In the genomic region with DNA sequence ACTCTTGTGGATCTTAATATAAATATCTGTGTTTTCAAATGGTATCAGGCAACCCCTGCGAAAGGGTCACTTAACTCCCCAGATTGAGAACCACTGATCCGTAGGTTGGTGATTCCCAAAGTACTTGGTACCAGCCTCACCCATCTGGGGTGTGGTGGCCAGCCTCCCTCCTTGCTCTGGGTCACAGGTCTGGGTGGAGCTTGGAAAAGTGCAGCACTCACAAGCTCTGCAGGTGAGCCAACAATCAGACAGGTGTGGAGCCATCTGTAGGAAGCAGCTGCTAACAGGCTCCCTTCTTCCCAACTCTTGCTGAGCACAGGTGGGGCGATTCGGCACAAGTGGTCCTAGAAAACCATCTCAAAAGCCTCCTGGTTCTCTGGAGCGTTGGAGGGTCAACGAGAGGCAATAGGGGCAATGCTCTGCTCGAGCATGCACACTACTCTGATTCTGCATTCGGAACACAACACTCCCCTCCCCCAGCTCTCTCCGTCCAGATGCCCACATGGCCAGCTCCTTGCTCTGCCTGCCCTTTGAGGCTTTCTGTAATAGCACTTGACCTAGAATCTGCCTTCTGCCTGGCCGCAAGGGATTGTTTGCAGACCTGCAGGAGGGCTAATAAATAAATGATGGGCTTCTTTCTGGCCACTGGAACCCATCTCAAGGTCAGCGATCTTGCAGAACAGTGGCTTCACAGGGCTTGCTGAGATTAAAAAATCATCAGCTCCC, we compare ENCODE assay signal across 12 mouse cellular contexts. TPM values are rescaled to one million over a fixed set of nuclear protein-coding genes. Genes with fewer than 3 reads are reported as not detected.
A peak's percentile ranks its signal among the peaks of the same experiment; 100 is the strongest.
DNase-seq lines count a peak whose midpoint lies in the region; ATAC-seq lines count a peak whose summit lies in the region.
"Had no signal": no experiment of that assay in that cellular context is flagged by ENCODE, and none has a peak within 500 bp of the region (broad histone marks: within the 10 kb centered on the region; RNA-seq: fewer than 3 reads in every experiment).

No protein-coding gene starts in this region.

- 49% methylated on average over 11 of the region's 11 CpGs for WGBS in embryonic facial prominence, embryonic 10.5 days
- 34% methylated on average over 11 of the region's 11 CpGs for WGBS in forebrain, embryonic 14.5 days
- WGBS in limb, embryonic 11.5 days: 45% methylated on average over 11 of the region's 11 CpGs
- WGBS in neural tube, embryonic 13.5 days: 36% methylated on average over 11 of the region's 11 CpGs

- H3K27me3 ChIP-seq in embryonic facial prominence, embryonic 10.5 days (replicated peaks; ENCODE audit: low read depth, poor library complexity, severe bottlenecking): no peaks in the 10 kb centered on the region
- no peaks in the 10 kb centered on the region for H3K27me3 ChIP-seq in forebrain, embryonic 14.5 days (replicated peaks; ENCODE audit: control insufficient read depth, insufficient read depth, low read length)
- H3K27me3 ChIP-seq in limb, embryonic 11.5 days (ENCODE audit: control insufficient read depth, insufficient read depth, low read length): no peaks in the 10 kb centered on the region
- no peaks in the 10 kb centered on the region for H3K27me3 ChIP-seq in neural tube, embryonic 13.5 days

- H3K36me3 ChIP-seq in embryonic facial prominence, embryonic 10.5 days (replicated peaks): no peaks in the 10 kb centered on the region
- no peaks in the 10 kb centered on the region for H3K36me3 ChIP-seq in forebrain, embryonic 14.5 days (ENCODE audit: control insufficient read depth, insufficient read depth, low read length)
- H3K36me3 ChIP-seq in limb, embryonic 11.5 days (ENCODE audit: control insufficient read depth, insufficient read depth, low read length): no peaks in the 10 kb centered on the region
- H3K36me3 ChIP-seq in neural tube, embryonic 13.5 days: no peaks in the 10 kb centered on the region

- DNase-seq in embryonic facial prominence, embryonic 10.5 days (ENCODE audit: low spot score): peak; percentile 49
- DNase-seq in forebrain, embryonic 14.5 days (ENCODE audit: low spot score): no peak
- peak; percentile 60 for DNase-seq in limb, embryonic 11.5 days (ENCODE audit: low spot score)
- DNase-seq in Muller cell, postnatal 12 days (ENCODE audit: inconsistent ontology term): no peak
- DNase-seq in adipocyte (ENCODE audit: low spot score): no peak
- no peak for DNase-seq in adrenal gland, postnatal 36 days
- DNase-seq: cerebellum, adult 11 months; lung, embryonic 14.5 days; spleen, adult 18-20 months; thymus, postnatal 25 days had no signal

- no peaks in the 10 kb centered on the region for H3K9me3 ChIP-seq in embryonic facial prominence, embryonic 10.5 days
- H3K9me3 ChIP-seq in forebrain, embryonic 14.5 days (replicated peaks; ENCODE audit: control insufficient read depth, low read length): no peaks in the 10 kb centered on the region
- H3K9me3 ChIP-seq in limb, embryonic 11.5 days (ENCODE audit: control insufficient read depth, low read length): no peaks in the 10 kb centered on the region
- H3K9me3 ChIP-seq in neural tube, embryonic 13.5 days: no peaks in the 10 kb centered on the region

- H3K27ac ChIP-seq in embryonic facial prominence, embryonic 10.5 days (replicated peaks): peak overlapping the region; percentile 63; the same call in 1 of the 2 replicates
- H3K27ac ChIP-seq in forebrain, embryonic 14.5 days (ENCODE audit: low read depth, low read length): peak overlapping the region; percentile 65
- H3K27ac ChIP-seq in limb, embryonic 11.5 days (replicated peaks; ENCODE audit: low read depth, low read length): no peak overlapping the region
- peak overlapping the region; percentile 95 for H3K27ac ChIP-seq in neural tube, embryonic 13.5 days (replicated peaks)

- peak overlapping the region; percentile 2; the same call in 1 of the 2 replicates for H3K4me2 ChIP-seq in forebrain, embryonic 14.5 days (ENCODE audit: low read length)
- H3K4me2 ChIP-seq in limb, embryonic 11.5 days (ENCODE audit: low read depth, severe bottlenecking): no peak overlapping the region
- H3K4me2 ChIP-seq in neural tube, embryonic 13.5 days: peak overlapping the region; percentile 41
- H3K4me2 ChIP-seq: lung, embryonic 14.5 days had no signal

- H3K9ac ChIP-seq in forebrain, embryonic 14.5 days (ENCODE audit: low read length): no peak overlapping the region
- no peak overlapping the region for H3K9ac ChIP-seq in limb, embryonic 11.5 days (ENCODE audit: low read length)
- H3K9ac ChIP-seq in neural tube, embryonic 13.5 days: no peak overlapping the region
- H3K9ac ChIP-seq: lung, embryonic 14.5 days had no signal

- ATAC-seq in forebrain, embryonic 14.5 days: peak; percentile 65
- no peak for ATAC-seq in limb, embryonic 11.5 days (ENCODE audit: insufficient number of reproducible peaks, low FRiP score, low TSS enrichment, low read depth)
- peak; percentile 57 for ATAC-seq in neural tube, embryonic 13.5 days (ENCODE audit: low read depth)

- peaks cover 27% of the 10 kb centered on the region for H3K4me1 ChIP-seq in embryonic facial prominence, embryonic 10.5 days
- H3K4me1 ChIP-seq in forebrain, embryonic 14.5 days (ENCODE audit: control insufficient read depth, insufficient read depth, low read length): peaks cover 19% of the 10 kb centered on the region
- H3K4me1 ChIP-seq in limb, embryonic 11.5 days (ENCODE audit: control insufficient read depth, insufficient read depth, low read length): peaks cover 19% of the 10 kb centered on the region
- H3K4me1 ChIP-seq in neural tube, embryonic 13.5 days (replicated peaks): peaks cover 44% of the 10 kb centered on the region

- H3K4me3 ChIP-seq in embryonic facial prominence, embryonic 10.5 days: no peak overlapping the region
- H3K4me3 ChIP-seq in forebrain, embryonic 14.5 days (ENCODE audit: low read depth, low read length): no peak overlapping the region
- H3K4me3 ChIP-seq in limb, embryonic 11.5 days (ENCODE audit: low read depth, low read length): no peak overlapping the region
- H3K4me3 ChIP-seq in neural tube, embryonic 13.5 days: no peak overlapping the region
- H3K4me3 ChIP-seq: erythroblast, embryonic 14.5 days had no signal

RNA-seq across cellular contexts. Expression of gene Glce, which starts 58.2 kb away (rescaled TPM):
- polyA plus RNA-seq in embryonic facial prominence, embryonic 10.5 days (2016; fragmentation: Nextera tagmentation; extraction: Ambion mirVana): 26.6 and 26.8 TPM in 2 replicates
- 16.0 and 18.5 TPM in 2 replicates for polyA plus RNA-seq in forebrain, embryonic 14.5 days (2014; fragmentation: Nextera tagmentation; extraction: Ambion mirVana)
- 24.1 and 25.0 TPM in 2 replicates for polyA plus RNA-seq in limb, embryonic 11.5 days (2014; fragmentation: Nextera tagmentation; extraction: Ambion mirVana)
- 17.3 and 20.7 TPM in 2 replicates for polyA plus RNA-seq in neural tube, embryonic 13.5 days (2015; fragmentation: Nextera tagmentation; extraction: Ambion mirVana)
- total RNA-seq in adrenal gland, postnatal 36 days (2021): 10 to 100 TPM; 38.5 to 41.8 TPM

Comparison
In these comparisons a context has a peak if more than half of its experiments do, and no peak if none do; other contexts are left out.
1. DNase-seq: peak in embryonic facial prominence, embryonic 10.5 days (single experiment) and limb, embryonic 11.5 days (single experiment); none in forebrain, embryonic 14.5 days (single experiment), Muller cell, postnatal 12 days (single experiment), adipocyte (single experiment) and adrenal gland, postnatal 36 days (0 of 2).